Mouse (Mus musculus): ENCODE measurements around the gene Scnm1.
"Not testable (repeated sequence)": the region's sequence is repeated elsewhere in the genome, so short reads cannot be mapped to it uniquely, and the experiment has no call there.

Gene Scnm1

GRCm38 (mm10) chr3:95135433-95136052, 1.7 kb upstream of the Scnm1 start:
- H3K36me3 ChIP-seq (ENCODE audit: control insufficient read depth, insufficient read depth, low read length, poor library complexity, severe bottlenecking), result peaks cover 3% of the 10 kb centered on the region; the same call in 1 of the 2 replicates
- no peaks in the 10 kb centered on the region for H3K27me3 ChIP-seq (ENCODE audit: control insufficient read depth, insufficient read depth, low read length, poor library complexity, severe bottlenecking)
- peak; percentile 45 for DNase-seq (ENCODE audit: low read depth, low spot score)

- Histone ChIP-seq H3K27me3 (ENCODE audit: control insufficient read depth, insufficient read depth, low read length, poor library complexity, severe bottlenecking) (no peaks in the 10 kb centered on the region), H3K36me3 (ENCODE audit: control insufficient read depth, insufficient read depth, low read length, poor library complexity, severe bottlenecking) (peaks cover 6% of the 10 kb centered on the region; the same call in 1 of the 2 replicates)
- DNase-seq (ENCODE audit: low read depth, low spot score), result peak; percentile 47
Observed at GRCm38 (mm10) chr3:95135023-95135422, 1.2 kb upstream of the Scnm1 start.

GRCm38 (mm10) chr3:95134133-95134532, 322 bp upstream of the Scnm1 start:
- not testable (repeated sequence) for DNase-seq (ENCODE audit: low read depth, low spot score); H3K27me3 ChIP-seq (ENCODE audit: control insufficient read depth, insufficient read depth, low read length, poor library complexity, severe bottlenecking); H3K36me3 ChIP-seq (ENCODE audit: control insufficient read depth, insufficient read depth, low read length, poor library complexity, severe bottlenecking)

GRCm38 (mm10) chr3:95133176-95133575, 635 bp downstream of the Scnm1 start:
- no peak for DNase-seq (ENCODE audit: low read depth, low spot score)
- Histone ChIP-seq H3K27me3 (ENCODE audit: control insufficient read depth, insufficient read depth, low read length, poor library complexity, severe bottlenecking) (no peaks in the 10 kb centered on the region), H3K36me3 (ENCODE audit: control insufficient read depth, insufficient read depth, low read length, poor library complexity, severe bottlenecking) (peaks cover 11% of the 10 kb centered on the region)

GRCm38 (mm10) chr3:95132389-95132788, 1.4 kb downstream of the Scnm1 start:
- DNase-seq (ENCODE audit: low read depth, low spot score); H3K27me3 ChIP-seq (ENCODE audit: control insufficient read depth, insufficient read depth, low read length, poor library complexity, severe bottlenecking); H3K36me3 ChIP-seq (ENCODE audit: control insufficient read depth, insufficient read depth, low read length, poor library complexity, severe bottlenecking): not testable (repeated sequence)

GRCm38 (mm10) chr3:95130081-95130480, 3.7 kb downstream of the Scnm1 start:
- no peak for DNase-seq (ENCODE audit: low read depth, low spot score)
- H3K27me3 ChIP-seq (ENCODE audit: control insufficient read depth, insufficient read depth, low read length, poor library complexity, severe bottlenecking), result no peaks in the 10 kb centered on the region
- peaks cover 8% of the 10 kb centered on the region for H3K36me3 ChIP-seq (ENCODE audit: control insufficient read depth, insufficient read depth, low read length, poor library complexity, severe bottlenecking)

GRCm38 (mm10) chr3:95129226-95129651, 4.6 kb downstream of the Scnm1 start:
- H3K27me3 ChIP-seq (ENCODE audit: control insufficient read depth, insufficient read depth, low read length, poor library complexity, severe bottlenecking), result no peaks in the 10 kb centered on the region
- H3K36me3 ChIP-seq (ENCODE audit: control insufficient read depth, insufficient read depth, low read length, poor library complexity, severe bottlenecking), result peaks cover 8% of the 10 kb centered on the region
- DNase-seq (ENCODE audit: low read depth, low spot score), result no peak

GRCm38 (mm10) chr3:95124972-95125371, 8.8 kb downstream of the Scnm1 start:
- DNase-seq (ENCODE audit: low read depth, low spot score), result no peak
- no peaks in the 10 kb centered on the region for H3K27me3 ChIP-seq (ENCODE audit: control insufficient read depth, insufficient read depth, low read length, poor library complexity, severe bottlenecking)
- peaks cover 14% of the 10 kb centered on the region for H3K36me3 ChIP-seq (ENCODE audit: control insufficient read depth, insufficient read depth, low read length, poor library complexity, severe bottlenecking)

GRCm38 (mm10) chr3:95124246-95124645, 9.6 kb downstream of the Scnm1 start, which contains the start of gene Tmod4:
Gene Tmod4, plus strand, starts transcription at chr3:95124476.
- Histone ChIP-seq H3K27me3 (ENCODE audit: control insufficient read depth, insufficient read depth, low read length, poor library complexity, severe bottlenecking) (no peaks in the 10 kb centered on the region), H3K36me3 (ENCODE audit: control insufficient read depth, insufficient read depth, low read length, poor library complexity, severe bottlenecking) (peaks cover 11% of the 10 kb centered on the region)
- peak; percentile 40 for DNase-seq (ENCODE audit: low read depth, low spot score)

GRCm38 (mm10) chr3:95121580-95121979, 12.2 kb downstream of the Scnm1 start:
- no peak for DNase-seq (ENCODE audit: low read depth, low spot score)
- Histone ChIP-seq H3K36me3 (ENCODE audit: control insufficient read depth, insufficient read depth, low read length, poor library complexity, severe bottlenecking) (peaks cover 11% of the 10 kb centered on the region), H3K27me3 (ENCODE audit: control insufficient read depth, insufficient read depth, low read length, poor library complexity, severe bottlenecking) (no peaks in the 10 kb centered on the region)

GRCm38 (mm10) chr3:95117751-95118150, 16.1 kb downstream of the Scnm1 start:
- H3K36me3 ChIP-seq (ENCODE audit: control insufficient read depth, insufficient read depth, low read length, poor library complexity, severe bottlenecking), result peaks cover 11% of the 10 kb centered on the region
- H3K27me3 ChIP-seq (ENCODE audit: control insufficient read depth, insufficient read depth, low read length, poor library complexity, severe bottlenecking), result no peaks in the 10 kb centered on the region
- DNase-seq (ENCODE audit: low read depth, low spot score), result no peak

- no peak for DNase-seq (ENCODE audit: low read depth, low spot score)
- Histone ChIP-seq H3K36me3 (ENCODE audit: control insufficient read depth, insufficient read depth, low read length, poor library complexity, severe bottlenecking) (no peaks in the 10 kb centered on the region; the same call in 1 of the 2 replicates), H3K27me3 (ENCODE audit: control insufficient read depth, insufficient read depth, low read length, poor library complexity, severe bottlenecking) (no peaks in the 10 kb centered on the region)
Observed at GRCm38 (mm10) chr3:95112760-95113159, 21.1 kb downstream of the Scnm1 start.

GRCm38 (mm10) chr3:95110911-95111726, 22.7 kb downstream of the Scnm1 start, which contains the start of gene Vps72:
Gene Vps72, plus strand, starts transcription at chr3:95111022.
- peak; percentile 90 for DNase-seq (ENCODE audit: low read depth, low spot score)

GRCm38 (mm10) chr3:95107898-95108297, 25.9 kb downstream of the Scnm1 start:
- H3K36me3 ChIP-seq (ENCODE audit: control insufficient read depth, insufficient read depth, low read length, poor library complexity, severe bottlenecking), result no peaks in the 10 kb centered on the region
- peak; percentile 26 for DNase-seq (ENCODE audit: low read depth, low spot score)
- no peaks in the 10 kb centered on the region for H3K27me3 ChIP-seq (ENCODE audit: control insufficient read depth, insufficient read depth, low read length, poor library complexity, severe bottlenecking)

More at GRCm38 (mm10) chr3:95110911-95111726, 22.7 kb downstream of the Scnm1 start, which contains the start of gene Vps72:
- Histone ChIP-seq H3K27me3 (ENCODE audit: control insufficient read depth, insufficient read depth, low read length, poor library complexity, severe bottlenecking) (no peaks in the 10 kb centered on the region), H3K36me3 (ENCODE audit: control insufficient read depth, insufficient read depth, low read length, poor library complexity, severe bottlenecking) (no peaks in the 10 kb centered on the region; the same call in 1 of the 2 replicates)

- H3K27me3 ChIP-seq (ENCODE audit: control insufficient read depth, insufficient read depth, low read length, poor library complexity, severe bottlenecking); H3K36me3 ChIP-seq (ENCODE audit: control insufficient read depth, insufficient read depth, low read length, poor library complexity, severe bottlenecking); DNase-seq (ENCODE audit: low read depth, low spot score): not testable (repeated sequence)
Observed at GRCm38 (mm10) chr3:95107308-95107707, 26.5 kb downstream of the Scnm1 start.

All from splenic B cell, adult 2 months (primary cell).